Mouse (Mus musculus): Measurements from ENCODE around the gene Celsr2. TPM values are rescaled to one million over a fixed set of nuclear protein-coding genes. Genes with fewer than 3 reads are reported as not detected.

Gene Celsr2
- polyA plus RNA-seq, 1 experiment from 2014 or later = 20.1 TPM

DNA sequence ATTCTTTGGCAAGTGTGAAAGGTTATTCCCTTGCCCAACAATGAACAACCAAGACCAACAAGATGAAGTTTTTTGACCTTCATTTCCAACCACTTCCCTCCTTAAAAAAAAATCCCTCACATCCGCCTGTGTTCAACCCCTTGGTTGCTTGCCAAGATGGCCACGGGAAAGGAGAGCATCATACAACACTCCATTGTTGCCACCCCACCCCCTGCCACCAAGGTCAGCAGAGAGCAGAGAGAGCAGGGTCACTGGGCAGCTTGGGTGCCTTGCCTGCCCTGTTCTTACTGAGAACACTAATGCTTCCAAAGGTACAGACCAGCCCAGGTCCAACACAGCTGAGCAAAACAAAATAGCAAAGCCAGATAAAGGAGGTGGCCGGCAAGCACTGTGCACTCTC, 43.1 kb downstream of the Celsr2 start:
- no peak overlapping the region for H3K4me3 ChIP-seq (replicated peaks)
- 0 out of 2 replicates have a peak overlapping the region, but pooled peaks have one; percentile 17 for H3K27ac ChIP-seq (replicated peaks)
- 57% methylated on average over 3 of the region's 3 CpGs for WGBS
- no peaks in the 10 kb centered on the region for H3K9me3 ChIP-seq (replicated peaks)
- H3K4me2 ChIP-seq (replicated peaks) = no peak overlapping the region
- no peak for ATAC-seq (ENCODE audit: insufficient number of reproducible peaks, low FRiP score, low TSS enrichment, low read depth)
- no peaks in the 10 kb centered on the region for H3K27me3 ChIP-seq
- no peaks in the 10 kb centered on the region for H3K36me3 ChIP-seq
- no peak overlapping the region for H3K9ac ChIP-seq
- H3K4me1 ChIP-seq = 0 out of 2 replicates have a peak, but pooled peaks cover 4% of the 10 kb centered on the region

DNA sequence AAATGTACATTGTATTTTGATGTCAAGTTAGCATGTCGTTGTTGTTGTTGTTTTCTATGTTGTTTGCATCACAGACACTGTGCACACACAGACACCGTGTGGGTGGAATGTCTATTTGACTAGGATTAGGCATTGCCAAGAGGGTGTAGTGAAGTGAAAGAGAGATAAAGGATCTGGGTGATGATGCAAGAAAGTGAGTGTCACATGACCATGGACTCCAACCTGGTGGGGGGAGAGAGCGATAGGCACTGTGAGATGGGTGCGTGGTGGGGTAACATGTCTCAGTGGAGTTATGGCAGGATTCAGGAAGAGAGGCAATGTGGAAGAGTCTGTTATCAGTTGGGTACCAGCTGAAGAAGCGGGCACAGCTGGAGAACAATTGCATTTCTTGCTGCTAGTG, 46.6 kb downstream of the Celsr2 start:
- no peak overlapping the region for H3K4me3 ChIP-seq (replicated peaks)
- ATAC-seq (ENCODE audit: insufficient number of reproducible peaks, low FRiP score, low TSS enrichment, low read depth) = no peak
- 81% methylated on average over 5 of the region's 5 CpGs for WGBS

DNA sequence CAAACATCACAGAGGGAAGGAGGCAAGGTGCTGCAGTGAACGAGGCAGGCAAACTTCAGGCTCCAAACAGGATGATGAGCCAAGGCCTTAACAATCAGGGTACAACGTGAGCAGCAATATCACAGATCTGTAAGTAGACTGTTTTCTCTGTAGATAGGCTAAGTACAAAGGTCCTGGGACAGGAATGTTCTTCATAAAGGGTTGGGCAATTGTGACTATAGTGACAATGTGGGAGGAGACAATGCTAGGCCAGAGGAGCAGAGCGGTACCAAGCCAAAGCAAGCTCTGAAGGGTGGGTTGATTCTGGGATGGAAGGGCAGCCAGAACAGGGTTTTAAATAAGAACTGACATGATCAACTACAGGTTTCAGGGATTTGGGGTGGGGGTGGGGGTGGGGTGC, 47.5 kb downstream of the Celsr2 start:
- Histone ChIP-seq H3K27ac (replicated peaks) (no peak overlapping the region), H3K9ac (no peak overlapping the region), H3K4me1 (0 out of 2 replicates have a peak, but pooled peaks cover 4% of the 10 kb centered on the region), H3K36me3 (no peaks in the 10 kb centered on the region), H3K27me3 (no peaks in the 10 kb centered on the region), H3K4me3 (replicated peaks) (no peak overlapping the region), H3K9me3 (replicated peaks) (no peaks in the 10 kb centered on the region), H3K4me2 (replicated peaks) (no peak overlapping the region)
- WGBS = 78% methylated on average over 3 of the region's 3 CpGs
- no peak for ATAC-seq (ENCODE audit: insufficient number of reproducible peaks, low FRiP score, low TSS enrichment, low read depth)

More for the DNA sequence above, 46.6 kb downstream of the Celsr2 start:
- no peaks in the 10 kb centered on the region for H3K36me3 ChIP-seq
- H3K27ac ChIP-seq (replicated peaks) = no peak overlapping the region
- 0 out of 2 replicates have a peak, but pooled peaks cover 4% of the 10 kb centered on the region for H3K4me1 ChIP-seq
- no peaks in the 10 kb centered on the region for H3K27me3 ChIP-seq
- H3K9ac ChIP-seq = no peak overlapping the region
- no peaks in the 10 kb centered on the region for H3K9me3 ChIP-seq (replicated peaks)
- no peak overlapping the region for H3K4me2 ChIP-seq (replicated peaks)

DNA sequence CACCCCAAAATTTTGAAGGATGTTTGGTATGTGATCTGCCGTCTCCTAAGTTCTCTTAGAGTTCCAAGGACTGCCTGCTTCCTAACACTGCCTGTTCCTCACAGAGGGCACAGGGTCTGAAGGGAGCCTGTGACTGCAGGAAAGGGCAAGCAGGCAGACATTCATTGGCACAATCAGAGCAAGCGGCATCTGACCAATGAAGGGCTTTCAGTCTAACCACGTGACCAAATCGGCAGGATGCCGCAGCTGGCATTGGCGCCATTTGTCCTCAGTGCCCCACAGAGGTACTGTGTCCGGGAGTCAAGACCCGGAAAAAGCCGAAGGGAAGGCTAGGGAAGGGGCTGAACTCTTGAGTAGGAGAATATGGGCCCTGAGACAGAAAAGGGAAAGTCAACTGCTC, 48.2 kb downstream of the Celsr2 start:
- Histone ChIP-seq H3K4me1 (0 out of 2 replicates have a peak, but pooled peaks cover under 1% of the 10 kb centered on the region), H3K27ac (replicated peaks) (no peak overlapping the region), H3K36me3 (no peaks in the 10 kb centered on the region), H3K4me3 (replicated peaks) (no peak overlapping the region), H3K9me3 (replicated peaks) (no peaks in the 10 kb centered on the region), H3K27me3 (no peaks in the 10 kb centered on the region), H3K4me2 (replicated peaks) (0 out of 2 replicates have a peak overlapping the region, but pooled peaks have one; percentile 17), H3K9ac (no peak overlapping the region)
- ATAC-seq (ENCODE audit: insufficient number of reproducible peaks, low FRiP score, low TSS enrichment, low read depth) = no peak
- WGBS = 62% methylated on average over 9 of the region's 9 CpGs

DNA sequence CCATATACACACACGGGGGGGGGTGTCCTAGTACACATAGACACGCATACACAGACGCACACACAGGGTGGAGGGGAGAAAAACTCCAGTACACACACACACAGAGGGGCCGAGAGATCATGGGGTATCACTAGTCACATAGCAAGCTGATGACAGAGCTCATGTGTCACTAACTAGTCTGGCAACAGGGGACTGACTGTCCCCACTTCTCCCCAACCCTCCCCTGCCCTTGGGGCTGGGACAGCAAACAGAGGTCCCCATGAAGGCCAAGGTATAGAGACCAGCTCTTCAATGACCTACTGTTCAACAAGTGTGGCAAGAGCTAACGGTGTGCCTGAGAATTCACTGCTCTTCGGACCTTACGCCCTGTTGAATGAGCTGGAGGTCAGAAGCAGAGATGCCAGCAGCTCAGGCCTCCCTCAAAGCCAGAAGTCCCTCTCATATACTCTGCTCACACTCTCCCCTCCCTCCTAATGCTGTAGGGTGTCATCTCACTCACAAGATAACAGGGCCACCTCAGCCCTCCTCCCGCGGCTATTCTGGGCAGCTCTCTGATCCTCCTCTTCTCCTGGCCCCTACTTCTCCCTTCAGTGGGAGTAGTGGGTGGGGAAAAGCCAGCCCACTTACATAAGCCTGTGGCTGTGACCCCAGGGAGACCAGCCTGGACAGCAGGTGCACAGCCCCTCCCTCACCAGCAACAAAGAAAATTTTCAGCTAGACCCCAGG, 50.9 kb downstream of the Celsr2 start, which contains the start of gene Mybphl:
Mybphl (plus strand) TSS at position 642 of the 726 bp plus-strand sequence.
- no peak within 1 kb of the TSS for H3K9ac ChIP-seq
- no peaks in the 10 kb centered on the region for H3K9me3 ChIP-seq (replicated peaks)
- H3K4me1 ChIP-seq = peaks cover 13% of the 10 kb centered on the region
- no peaks in the 10 kb centered on the region for H3K36me3 ChIP-seq
- H3K4me2 ChIP-seq (replicated peaks) = no peak within 1 kb of the TSS
- no peak within 1 kb of the TSS for H3K4me3 ChIP-seq (replicated peaks)
- no peak within 1 kb of the TSS for H3K27ac ChIP-seq (replicated peaks)
- ATAC-seq (ENCODE audit: insufficient number of reproducible peaks, low FRiP score, low TSS enrichment, low read depth) = 0 out of 2 replicates have a peak, but pooled peaks have one; percentile 15
- 71% methylated on average over 9 of the region's 9 CpGs for WGBS
- H3K27me3 ChIP-seq = no peaks in the 10 kb centered on the region

DNA sequence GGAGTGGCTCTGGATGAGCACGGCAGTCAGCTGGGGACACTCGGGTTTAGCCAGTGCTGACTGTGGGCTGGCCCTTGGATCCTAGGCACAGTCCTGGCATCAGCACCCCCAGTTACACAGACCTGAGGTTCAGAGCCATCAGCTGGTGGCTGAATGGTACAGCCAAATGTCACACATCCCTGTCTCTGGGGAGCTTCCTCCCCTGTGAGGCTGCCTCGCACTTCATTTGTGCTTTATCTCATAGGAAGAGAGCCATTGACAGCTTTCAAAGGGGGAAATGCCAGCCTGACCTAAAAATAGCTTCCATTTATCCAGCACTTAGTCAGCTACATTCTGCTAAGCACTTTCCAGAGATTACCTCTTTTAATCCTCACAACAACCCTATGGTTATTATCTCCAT, 51.7 kb downstream of the Celsr2 start:
- Histone ChIP-seq H3K9me3 (replicated peaks) (no peaks in the 10 kb centered on the region), H3K9ac (no peak overlapping the region), H3K36me3 (no peaks in the 10 kb centered on the region), H3K4me3 (replicated peaks) (no peak overlapping the region), H3K27me3 (no peaks in the 10 kb centered on the region), H3K27ac (replicated peaks) (no peak overlapping the region), H3K4me2 (replicated peaks) (no peak overlapping the region), H3K4me1 (peaks cover 13% of the 10 kb centered on the region)
- WGBS = 72% methylated on average over 3 of the region's 3 CpGs
- no peak for ATAC-seq (ENCODE audit: insufficient number of reproducible peaks, low FRiP score, low TSS enrichment, low read depth)

DNA sequence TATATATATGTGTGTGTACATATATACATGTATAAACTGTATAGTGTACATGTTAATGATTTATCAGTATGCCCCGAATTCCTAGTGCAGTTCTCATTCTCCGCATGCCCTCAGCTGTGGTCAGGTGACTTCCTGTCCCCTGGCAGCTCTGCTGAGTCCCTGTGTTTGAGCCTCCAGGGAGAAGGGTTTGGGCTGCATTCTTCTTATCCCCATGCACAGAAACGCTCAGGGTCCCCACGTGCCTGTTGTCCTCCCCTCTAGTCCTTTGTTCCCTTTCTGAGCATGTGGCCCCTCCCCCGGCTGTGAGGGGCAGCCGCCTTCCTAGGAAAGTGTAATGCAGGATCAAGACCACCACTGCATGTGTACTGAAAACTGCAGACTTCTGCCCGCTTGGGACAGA, 54.5 kb downstream of the Celsr2 start:
- Histone ChIP-seq H3K4me3 (replicated peaks) (no peak overlapping the region), H3K4me1 (peaks cover 13% of the 10 kb centered on the region), H3K9ac (no peak overlapping the region), H3K27me3 (no peaks in the 10 kb centered on the region), H3K27ac (replicated peaks) (0 out of 2 replicates have a peak overlapping the region, but pooled peaks have one; percentile 17), H3K36me3 (peaks cover 15% of the 10 kb centered on the region), H3K9me3 (replicated peaks) (no peaks in the 10 kb centered on the region), H3K4me2 (replicated peaks) (no peak overlapping the region)
- no peak for ATAC-seq (ENCODE audit: insufficient number of reproducible peaks, low FRiP score, low TSS enrichment, low read depth)
- 16% methylated on average over 7 of the region's 7 CpGs for WGBS

DNA sequence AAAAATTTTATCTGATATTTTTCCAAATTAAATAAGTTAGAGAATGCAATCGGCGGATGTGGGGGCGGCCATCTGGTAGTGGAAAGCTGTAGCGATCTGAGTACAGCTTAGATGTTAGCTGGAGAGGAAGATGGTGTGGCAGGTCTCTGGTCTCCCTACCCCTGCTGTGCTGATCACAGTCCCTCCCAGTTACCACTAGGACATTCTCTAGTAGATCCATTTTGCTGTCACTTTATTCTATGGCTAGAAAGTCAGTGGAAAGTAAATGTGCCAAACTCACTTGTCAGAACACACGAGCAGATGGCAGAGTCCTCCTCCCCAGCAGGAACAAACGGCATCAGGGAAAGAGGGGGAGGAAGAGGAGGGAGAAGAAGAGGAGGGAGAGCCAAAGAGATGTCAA, 56.9 kb downstream of the Celsr2 start:
- no peak overlapping the region for H3K4me3 ChIP-seq (replicated peaks)
- 72% methylated on average over 6 of the region's 6 CpGs for WGBS
- H3K36me3 ChIP-seq = peaks cover 40% of the 10 kb centered on the region
- H3K9ac ChIP-seq = no peak overlapping the region
- no peaks in the 10 kb centered on the region for H3K27me3 ChIP-seq
- H3K27ac ChIP-seq (replicated peaks) = no peak overlapping the region
- H3K4me2 ChIP-seq (replicated peaks) = no peak overlapping the region
- H3K9me3 ChIP-seq (replicated peaks) = no peaks in the 10 kb centered on the region
- ATAC-seq (ENCODE audit: insufficient number of reproducible peaks, low FRiP score, low TSS enrichment, low read depth) = no peak
- H3K4me1 ChIP-seq = peaks cover 13% of the 10 kb centered on the region

DNA sequence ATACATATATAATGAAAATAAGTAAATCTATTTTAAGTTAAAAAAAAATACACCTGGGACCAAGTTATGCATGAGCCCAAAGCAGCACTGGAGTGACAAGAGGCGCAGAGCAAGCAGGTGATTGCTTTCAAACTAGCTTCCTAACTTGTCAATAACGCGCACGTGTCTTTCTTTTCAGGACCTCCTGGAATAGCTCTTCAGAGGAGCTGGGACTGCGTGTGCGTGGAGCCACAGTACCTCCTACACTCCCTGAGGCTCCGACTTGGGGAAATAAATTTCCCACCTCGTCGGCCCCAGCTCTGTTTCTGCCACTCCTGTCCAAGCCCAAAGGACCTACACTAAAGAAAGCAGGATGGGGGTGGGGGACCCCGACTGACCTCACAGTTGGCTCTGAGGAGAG, 58.3 kb downstream of the Celsr2 start:
- ATAC-seq (ENCODE audit: insufficient number of reproducible peaks, low FRiP score, low TSS enrichment, low read depth) = no peak
- Histone ChIP-seq H3K4me3 (replicated peaks) (no peak overlapping the region), H3K4me1 (peaks cover 13% of the 10 kb centered on the region), H3K27ac (replicated peaks) (no peak overlapping the region), H3K9me3 (replicated peaks) (no peaks in the 10 kb centered on the region), H3K4me2 (replicated peaks) (no peak overlapping the region), H3K27me3 (no peaks in the 10 kb centered on the region), H3K9ac (no peak overlapping the region), H3K36me3 (peaks cover 43% of the 10 kb centered on the region)
- 85% methylated on average over 10 of the region's 10 CpGs for WGBS

DNA sequence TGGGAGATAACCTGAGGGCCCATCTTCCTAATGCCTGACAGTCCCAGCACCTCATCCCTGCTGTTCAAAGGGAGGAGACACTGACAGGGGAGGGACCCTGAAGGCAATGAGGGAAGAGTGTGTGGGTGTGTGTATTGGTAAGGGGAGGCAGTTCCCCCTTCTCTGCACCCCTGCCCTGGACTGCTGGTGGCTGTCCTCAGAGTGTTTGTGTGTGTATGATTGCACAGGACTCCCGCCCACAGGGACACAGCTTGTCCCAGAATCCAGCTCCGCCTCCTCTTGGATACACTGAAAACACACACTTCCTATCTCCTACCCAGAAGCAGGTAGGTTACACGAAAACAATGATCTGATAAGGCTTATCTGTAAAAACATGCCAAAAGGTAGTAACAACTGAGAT, 60.1 kb downstream of the Celsr2 start:
- H3K4me1 ChIP-seq = no peaks in the 10 kb centered on the region
- H3K9ac ChIP-seq = no peak overlapping the region
- H3K4me2 ChIP-seq (replicated peaks) = no peak overlapping the region
- ATAC-seq (ENCODE audit: insufficient number of reproducible peaks, low FRiP score, low TSS enrichment, low read depth) = no peak
- no peaks in the 10 kb centered on the region for H3K9me3 ChIP-seq (replicated peaks)
- no peaks in the 10 kb centered on the region for H3K27me3 ChIP-seq
- H3K36me3 ChIP-seq = peaks cover 51% of the 10 kb centered on the region
- 87% methylated on average over 3 of the region's 3 CpGs for WGBS
- H3K27ac ChIP-seq (replicated peaks) = no peak overlapping the region
- no peak overlapping the region for H3K4me3 ChIP-seq (replicated peaks)

DNA sequence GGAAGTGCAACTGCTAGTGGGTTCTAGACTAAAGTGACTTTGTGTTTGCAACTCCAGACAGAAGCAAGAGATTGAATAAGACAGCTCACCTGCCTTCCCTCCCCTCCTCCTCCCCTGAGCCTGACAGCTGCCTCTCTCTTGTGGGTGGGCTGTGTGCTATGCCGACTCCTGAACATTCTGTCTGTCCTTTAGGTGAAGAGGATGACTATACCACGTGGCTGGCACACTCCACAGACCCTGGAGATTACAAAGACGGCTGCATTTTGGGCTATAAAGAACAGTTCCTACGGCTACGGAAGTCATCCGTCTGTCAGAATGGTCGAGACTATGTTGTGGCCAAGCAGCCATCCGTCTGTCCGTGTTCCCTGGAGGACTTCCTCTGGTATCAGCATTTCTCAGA, 67.0 kb downstream of the Celsr2 start:
- H3K36me3 ChIP-seq = peaks cover 51% of the 10 kb centered on the region
- ATAC-seq (ENCODE audit: insufficient number of reproducible peaks, low FRiP score, low TSS enrichment, low read depth) = no peak
- WGBS = 80% methylated on average over 9 of the region's 9 CpGs

DNA sequence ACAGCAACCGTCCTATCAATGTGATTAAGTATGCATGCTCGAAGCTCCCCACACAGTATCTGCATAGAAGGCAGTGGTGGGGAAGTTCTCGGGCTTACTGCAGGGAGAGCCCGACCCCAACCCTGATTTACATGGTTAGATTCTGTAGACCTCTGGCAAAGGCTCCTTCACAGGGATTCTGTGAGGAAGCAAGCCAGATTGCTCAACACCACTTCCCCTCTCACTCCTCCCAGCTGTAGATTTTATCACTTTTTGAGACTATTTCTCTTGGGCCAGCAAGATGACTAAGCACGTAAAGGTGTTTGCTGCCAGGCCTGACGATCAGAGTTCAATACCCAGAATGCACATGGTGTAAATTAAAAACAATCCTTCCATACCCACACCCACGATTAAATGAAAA, 69.5 kb downstream of the Celsr2 start:
- Histone ChIP-seq H3K9ac (no peak overlapping the region), H3K9me3 (replicated peaks) (no peaks in the 10 kb centered on the region), H3K36me3 (peaks cover 52% of the 10 kb centered on the region), H3K27ac (replicated peaks) (no peak overlapping the region), H3K27me3 (no peaks in the 10 kb centered on the region), H3K4me1 (no peaks in the 10 kb centered on the region), H3K4me2 (replicated peaks) (no peak overlapping the region), H3K4me3 (replicated peaks) (no peak overlapping the region)
- ATAC-seq (ENCODE audit: insufficient number of reproducible peaks, low FRiP score, low TSS enrichment, low read depth) = no peak
- 83% methylated on average over 7 of the region's 7 CpGs for WGBS

More for the DNA sequence above, 67.0 kb downstream of the Celsr2 start:
- no peaks in the 10 kb centered on the region for H3K4me1 ChIP-seq
- no peak overlapping the region for H3K4me3 ChIP-seq (replicated peaks)
- H3K27ac ChIP-seq (replicated peaks) = no peak overlapping the region
- no peaks in the 10 kb centered on the region for H3K27me3 ChIP-seq
- no peaks in the 10 kb centered on the region for H3K9me3 ChIP-seq (replicated peaks)
- H3K4me2 ChIP-seq (replicated peaks) = no peak overlapping the region
- H3K9ac ChIP-seq = no peak overlapping the region

Data from embryonic facial prominence, embryonic 15.5 days (tissue).